Mouse (Mus musculus) G1E (cell line): ENCODE data around the gene Capn9. TPM values are rescaled to one million over a fixed set of nuclear protein-coding genes. Genes with fewer than 3 reads are reported as not detected.

Experiments
- ATAC-seq: 2 replicates; pipeline ENCODE4 v1.8.0; 2016; ENCODE audit warnings: mild to moderate bottlenecking; ENCODE audit not compliant: insufficient number of reproducible peaks, poor library complexity, low FRiP score, severe bottlenecking; ENCODE audit errors: extremely low read depth
- DNase-seq: peaks from one replicate; pipeline ENCODE4 v3.0.0; 2012; ENCODE audit warnings: low spot score
- H3K27me3 ChIP-seq: 2 replicates; pipeline ENCODE4 v1.6.1; 2012; ENCODE audit warnings: mild to moderate bottlenecking, low read length, inconsistent platforms; ENCODE audit not compliant: insufficient read depth
- H3K36me3 ChIP-seq: replicated peaks from 2 replicates; pipeline ENCODE3; 2012; ENCODE audit warnings: mild to moderate bottlenecking, inconsistent platforms
- H3K4me1 ChIP-seq: 2 replicates; pipeline ENCODE4 v1.6.1; 2012; ENCODE audit warnings: low read depth, low read length, inconsistent platforms, mixed read lengths; ENCODE audit not compliant: insufficient read depth
- H3K4me3 ChIP-seq: 2 replicates; pipeline ENCODE4 v1.5.1; 2012; ENCODE audit warnings: low read depth, mild to moderate bottlenecking, inconsistent platforms, low read length, moderate library complexity, mixed read lengths
- H3K9me3 ChIP-seq: replicated peaks from 2 replicates; pipeline ENCODE4 v1.6.1; 2012; ENCODE audit warnings: inconsistent platforms
- CTCF ChIP-seq: IDR thresholded peaks from 2 replicates; pipeline ENCODE4 v1.5.1; 2012; ENCODE audit warnings: low read depth, low read length, inconsistent platforms, mixed read lengths
- GATA1 ChIP-seq: IDR thresholded peaks from 2 replicates; pipeline ENCODE4 v1.6.1; 2012; ENCODE audit warnings: borderline replicate concordance, low read length, inconsistent platforms, mixed read lengths
- GATA2 ChIP-seq: IDR thresholded peaks from 2 replicates; pipeline ENCODE4 v1.6.1; 2012; ENCODE audit warnings: low read depth, low read length, inconsistent platforms, borderline replicate concordance
- POLR2AphosphoS5 ChIP-seq: IDR thresholded peaks from 2 replicates; pipeline ENCODE4 v1.6.1; 2012; ENCODE audit warnings: low read depth, low read length, inconsistent platforms; ENCODE audit not compliant: insufficient replicate concordance
- TAL1 ChIP-seq: conservative IDR thresholded peaks from 2 replicates; pipeline ENCODE4 v1.6.1; 2012; ENCODE audit warnings: low read depth, low read length, inconsistent platforms, mixed read lengths
- polyA plus RNA-seq: library from polyadenylated mRNA; stranded (reverse); fragments of >175 nt; gene quantifications from 2 replicates; pipeline ENCODE4 v1.2.3, GENCODE M21; 2012
- total RNA-seq, 2 experiments: library from RNA; stranded (forward) in 1 of 2; stranded (reverse) in 1 of 2; fragments of 200-1000 nt in 1 of 2; fragments of >200 nt in 1 of 2; fragmentation: Nextera tagmentation in 1 of 2; gene quantifications; 2 replicates each; pipeline ENCODE4 v1.2.3; 2014 to 2017

Capn9 gene
- total and polyA plus RNA-seq, 3 experiments: not detected

- Histone ChIP-seq H3K4me1 (peaks cover 33% of the 10 kb centered on the region), H3K4me3 (no peak overlapping the region), H3K9me3 (no peaks in the 10 kb centered on the region), H3K36me3 (peaks cover 19% of the 10 kb centered on the region), H3K27me3 (peaks cover 14% of the 10 kb centered on the region; the same call in 1 of the 2 replicates)
- ATAC-seq: no peak
- no peak for DNase-seq
- TF ChIP-seq GATA1: no peak
- TF ChIP-seq TAL1: no peak
- no peak for TF ChIP-seq POLR2AphosphoS5
- TF ChIP-seq CTCF: no peak
- TF ChIP-seq GATA2: no peak
These were observed 88.5 kb downstream of the Capn9 start for GRCm38 (mm10) chr8:124664414-124664813.

Other genes with a start within 250 kb of the Capn9 start
- not detected in 2 replicates for gene Pgbd5, start 136.5 kb upstream of the Capn9 start, total RNA-seq (2014; fragmentation: Nextera tagmentation)
- 0.12 and 0.22 TPM in 2 replicates for gene Pgbd5, start 136.5 kb upstream of the Capn9 start, total RNA-seq (2017)
- not detected in 2 replicates for gene Pgbd5, start 136.5 kb upstream of the Capn9 start, polyA plus RNA-seq
- gene Cog2, start 55.3 kb upstream of the Capn9 start, total RNA-seq (2014; fragmentation: Nextera tagmentation): 17.6 and 20.3 TPM in 2 replicates
- gene Cog2, start 55.3 kb upstream of the Capn9 start, total RNA-seq (2017): 39.3 and 40.2 TPM in 2 replicates
- 16.3 and 17.5 TPM in 2 replicates for gene Cog2, start 55.3 kb upstream of the Capn9 start, polyA plus RNA-seq
- gene Agt, start 6.4 kb upstream of the Capn9 start, total RNA-seq (2014; fragmentation: Nextera tagmentation): not detected in 2 replicates
- not detected in 2 replicates for gene Agt, start 6.4 kb upstream of the Capn9 start, total RNA-seq (2017)
- not detected in 2 replicates for gene Agt, start 6.4 kb upstream of the Capn9 start, polyA plus RNA-seq
- gene 2310022B05Rik, start 87.3 kb downstream of the Capn9 start, total RNA-seq (2014; fragmentation: Nextera tagmentation): 26.9 and 27.9 TPM in 2 replicates
- gene 2310022B05Rik, start 87.3 kb downstream of the Capn9 start, total RNA-seq (2017): 5.8 and 7.2 TPM in 2 replicates
- 16.8 and 20.3 TPM in 2 replicates for gene 2310022B05Rik, start 87.3 kb downstream of the Capn9 start, polyA plus RNA-seq
- gene Ttc13, start 145.9 kb downstream of the Capn9 start, total RNA-seq (2014; fragmentation: Nextera tagmentation): 26.2 and 35.1 TPM in 2 replicates
- gene Ttc13, start 145.9 kb downstream of the Capn9 start, total RNA-seq (2017): 30.4 and 35.5 TPM in 2 replicates
- 6.8 and 9.2 TPM in 2 replicates for gene Ttc13, start 145.9 kb downstream of the Capn9 start, polyA plus RNA-seq
- gene Arv1, start 146.0 kb downstream of the Capn9 start, total RNA-seq (2014; fragmentation: Nextera tagmentation): 12.4 and 26.0 TPM in 2 replicates
- gene Arv1, start 146.0 kb downstream of the Capn9 start, total RNA-seq (2017): 4.2 and 5.0 TPM in 2 replicates
- gene Arv1, start 146.0 kb downstream of the Capn9 start, polyA plus RNA-seq: 22.0 and 22.9 TPM in 2 replicates
- gene Fam89a, start 175.7 kb downstream of the Capn9 start, total RNA-seq (2014; fragmentation: Nextera tagmentation): not detected in 2 replicates
- 0.35 TPM in 1 of 2 replicates, not detected in the other for gene Fam89a, start 175.7 kb downstream of the Capn9 start, total RNA-seq (2017)
- not detected in 2 replicates for gene Fam89a, start 175.7 kb downstream of the Capn9 start, polyA plus RNA-seq
- gene Trim67, start 217.0 kb downstream of the Capn9 start, total RNA-seq (2014; fragmentation: Nextera tagmentation): not detected in 2 replicates
- 0.05 TPM in 1 of 2 replicates, not detected in the other for gene Trim67, start 217.0 kb downstream of the Capn9 start, total RNA-seq (2017)
- not detected in 2 replicates for gene Trim67, start 217.0 kb downstream of the Capn9 start, polyA plus RNA-seq